Mouse (Mus musculus) heart, embryonic 15.5 days (tissue): ENCODE data around the gene Snai1. TPM values are rescaled to one million over a fixed set of nuclear protein-coding genes. Genes with fewer than 3 reads are reported as not detected.
A peak's percentile ranks its signal among the peaks of the same experiment; 100 is the strongest.

Experiments used
- ATAC-seq: fragments of 200-750 bp; cut with Nextera tagmentation; replicated peaks from 2 replicates; pipeline ENCODE4 v1.8.0; 2017; ENCODE audit warnings: low read depth, moderate TSS enrichment; ENCODE audit not compliant: insufficient number of reproducible peaks, insufficient read depth, low FRiP score
- H3K27ac ChIP-seq: fragments of 300-500 bp; sonication (generic); 2 replicates; pipeline ENCODE4 v1.5.1; 2015; ENCODE audit warnings: mild to moderate bottlenecking, inconsistent platforms
- H3K27me3 ChIP-seq: fragments of 300-500 bp; sonication (generic); 2 replicates; pipeline ENCODE4 v1.6.1; 2015; ENCODE audit warnings: inconsistent platforms
- H3K36me3 ChIP-seq: fragments of 300-500 bp; sonication (generic); 2 replicates; pipeline ENCODE4 v1.6.1; 2015; ENCODE audit warnings: mild to moderate bottlenecking, inconsistent platforms
- H3K4me1 ChIP-seq: fragments of 300-500 bp; sonication (generic); replicated peaks from 2 replicates; pipeline ENCODE4 v1.6.1; 2015; ENCODE audit warnings: inconsistent platforms
- H3K4me2 ChIP-seq: fragments of 300-500 bp; sonication (generic); 2 replicates; pipeline ENCODE4 v1.6.1; 2015; ENCODE audit warnings: inconsistent platforms, mild to moderate bottlenecking, moderate library complexity
- H3K4me3 ChIP-seq: fragments of 300-500 bp; sonication (generic); 2 replicates; pipeline ENCODE4 v1.5.1; 2015; ENCODE audit warnings: mild to moderate bottlenecking, inconsistent platforms
- H3K9ac ChIP-seq: fragments of 300-500 bp; sonication (generic); 2 replicates; pipeline ENCODE4 v1.6.1; 2015; ENCODE audit warnings: mild to moderate bottlenecking, inconsistent platforms
- H3K9me3 ChIP-seq: fragments of 300-500 bp; sonication (generic); replicated peaks from 2 replicates; pipeline ENCODE4 v1.6.1; 2016; ENCODE audit warnings: inconsistent platforms
- WGBS: fragments of 180-500 bp; shearing (Covaris S2); methylation state at CpG from one replicate; pipeline ENCODE4 v1.1.7; 2015; ENCODE audit warnings: mixed read lengths; 5-methylcytosine and 5-hydroxymethylcytosine counted together
- polyA plus RNA-seq: library from polyadenylated mRNA; unstranded; fragments of >200 nt; fragmentation: Nextera tagmentation; extraction: Ambion mirVana; gene quantifications from 2 replicates; pipeline ENCODE4 v1.2.1, GENCODE M21; 2015

Snai1 gene
- polyA plus RNA-seq, 1 experiment from 2014 or later, result 14.0 TPM

GRCm38 (mm10) chr2:167529935-167530513, 8.0 kb upstream of the Snai1 start:
- H3K4me3 ChIP-seq, result no peak overlapping the region
- no peak overlapping the region for H3K9ac ChIP-seq
- ATAC-seq, result no peak
- 60% methylated on average over 5 of the region's 5 CpGs for WGBS
- no peaks in the 10 kb centered on the region for H3K9me3 ChIP-seq
- 0 out of 2 replicates have a peak, but pooled peaks cover 3% of the 10 kb centered on the region for H3K4me1 ChIP-seq
- H3K27ac ChIP-seq, result no peak overlapping the region
- no peak overlapping the region for H3K4me2 ChIP-seq
- H3K27me3 ChIP-seq, result peaks cover 4% of the 10 kb centered on the region; the same call in 1 of the 2 replicates
- no peaks in the 10 kb centered on the region for H3K36me3 ChIP-seq

GRCm38 (mm10) chr2:167530536-167530935, 7.5 kb upstream of the Snai1 start:
- 0 out of 2 replicates have a peak, but pooled peaks cover 3% of the 10 kb centered on the region for H3K4me1 ChIP-seq
- no peak for ATAC-seq
- peaks cover 4% of the 10 kb centered on the region; the same call in 1 of the 2 replicates for H3K27me3 ChIP-seq
- H3K9me3 ChIP-seq, result no peaks in the 10 kb centered on the region
- H3K4me3 ChIP-seq, result no peak overlapping the region
- no peaks in the 10 kb centered on the region for H3K36me3 ChIP-seq
- WGBS, result 64% methylated on average over 4 of the region's 4 CpGs
- no peak overlapping the region for H3K4me2 ChIP-seq
- H3K9ac ChIP-seq, result no peak overlapping the region
- no peak overlapping the region for H3K27ac ChIP-seq

- Histone ChIP-seq H3K27me3 (peaks cover 16% of the 10 kb centered on the region), H3K4me3 (no peak overlapping the region), H3K4me1 (peaks cover 3% of the 10 kb centered on the region), H3K9me3 (no peaks in the 10 kb centered on the region), H3K36me3 (no peaks in the 10 kb centered on the region), H3K9ac (no peak overlapping the region), H3K4me2 (no peak overlapping the region), H3K27ac (no peak overlapping the region)
- 0 out of 2 replicates have a peak, but pooled peaks have one; percentile 28 for ATAC-seq
- 18% methylated on average over 13 of the region's 13 CpGs for WGBS
Measured at GRCm38 (mm10) chr2:167532131-167532530, 5.9 kb upstream of the Snai1 start.

DNA sequence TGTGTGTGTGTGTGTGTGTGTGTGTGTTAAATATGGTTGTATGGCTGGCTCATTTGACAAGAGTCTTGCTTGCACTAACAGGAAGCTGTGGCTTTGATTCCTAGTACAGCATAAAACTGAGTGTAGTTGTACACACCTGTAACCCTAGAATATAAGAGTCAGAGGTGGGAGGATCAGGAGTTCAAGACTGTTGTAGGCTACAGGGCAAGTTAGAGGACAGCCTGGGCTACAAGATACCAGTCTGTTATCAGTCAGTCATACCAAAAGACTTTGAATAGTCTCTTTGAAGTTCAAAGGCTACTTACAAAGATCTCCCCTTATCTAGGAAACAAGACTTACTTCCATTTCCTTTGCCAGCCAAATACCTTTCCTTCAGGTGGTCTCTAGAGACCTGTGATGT, 4.1 kb upstream of the Snai1 start:
- H3K4me3 ChIP-seq, result no peak overlapping the region

DNA sequence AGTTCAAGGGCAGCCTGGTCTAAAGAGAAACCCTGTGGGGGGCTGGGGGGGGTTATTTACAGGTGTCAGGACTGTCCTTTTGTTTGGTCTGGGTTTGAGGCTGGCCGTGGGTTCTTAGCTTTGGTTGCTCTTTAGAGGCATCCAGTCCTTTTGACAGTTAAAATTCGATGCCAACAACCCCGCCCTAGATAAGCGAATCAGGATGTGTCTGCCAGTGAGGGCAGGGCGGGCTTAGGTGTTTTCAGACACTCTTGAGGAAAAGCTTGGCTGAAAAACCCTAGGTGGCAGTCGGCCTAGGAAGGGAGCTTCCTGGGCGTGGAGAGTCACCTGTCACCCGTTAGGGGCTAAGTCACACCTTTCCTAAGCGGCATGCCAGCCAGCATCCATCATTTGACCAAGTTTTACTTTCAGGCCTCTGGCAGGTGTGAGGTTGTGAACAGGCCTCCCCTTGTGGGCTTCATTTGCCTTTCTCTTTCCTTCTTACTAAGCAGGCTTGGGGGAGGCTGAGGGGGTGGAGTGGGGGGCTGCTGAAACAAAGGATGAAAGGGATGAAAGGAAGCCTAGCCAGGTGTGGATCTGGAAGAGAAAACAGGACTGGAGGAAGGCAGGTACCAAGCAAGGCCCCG, 1.6 kb upstream of the Snai1 start:
- no peak for ATAC-seq
- WGBS, result 45% methylated on average over 10 of the region's 10 CpGs
- no peak overlapping the region for H3K4me2 ChIP-seq
- no peak overlapping the region for H3K27ac ChIP-seq
- H3K36me3 ChIP-seq, result no peaks in the 10 kb centered on the region
- peaks cover 33% of the 10 kb centered on the region for H3K4me1 ChIP-seq
- H3K9ac ChIP-seq, result no peak overlapping the region
- peaks cover 18% of the 10 kb centered on the region for H3K27me3 ChIP-seq
- no peak overlapping the region for H3K4me3 ChIP-seq
- no peaks in the 10 kb centered on the region for H3K9me3 ChIP-seq

More for the DNA sequence above, 4.1 kb upstream of the Snai1 start:
- no peaks in the 10 kb centered on the region for H3K9me3 ChIP-seq
- no peak overlapping the region for H3K4me2 ChIP-seq
- no peaks in the 10 kb centered on the region for H3K36me3 ChIP-seq
- H3K27me3 ChIP-seq, result peaks cover 18% of the 10 kb centered on the region
- no peak for ATAC-seq
- H3K9ac ChIP-seq, result no peak overlapping the region
- H3K4me1 ChIP-seq, result peaks cover 18% of the 10 kb centered on the region
- no peak overlapping the region for H3K27ac ChIP-seq

DNA sequence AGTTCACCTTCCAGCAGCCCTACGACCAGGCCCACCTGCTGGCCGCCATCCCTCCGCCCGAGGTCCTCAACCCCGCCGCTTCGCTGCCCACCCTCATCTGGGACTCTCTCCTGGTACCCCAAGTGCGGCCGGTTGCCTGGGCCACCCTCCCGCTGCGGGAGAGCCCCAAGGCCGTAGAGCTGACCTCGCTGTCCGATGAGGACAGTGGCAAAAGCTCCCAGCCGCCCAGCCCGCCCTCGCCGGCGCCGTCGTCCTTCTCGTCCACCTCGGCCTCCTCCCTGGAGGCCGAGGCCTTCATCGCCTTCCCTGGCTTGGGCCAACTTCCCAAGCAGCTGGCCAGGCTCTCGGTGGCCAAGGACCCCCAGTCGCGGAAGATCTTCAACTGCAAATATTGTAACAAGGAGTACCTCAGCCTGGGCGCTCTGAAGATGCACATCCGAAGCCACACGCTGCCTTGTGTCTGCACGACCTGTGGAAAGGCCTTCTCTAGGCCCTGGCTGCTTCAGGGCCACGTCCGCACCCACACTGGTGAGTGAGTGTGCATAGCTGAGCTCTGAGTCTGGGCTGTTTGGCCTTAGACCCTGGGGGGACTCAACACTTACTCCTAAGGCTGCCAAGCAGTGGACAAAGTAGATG, 794 bp downstream of the Snai1 start:
- peak overlapping the region; percentile 95 for H3K4me2 ChIP-seq
- no peaks in the 10 kb centered on the region for H3K36me3 ChIP-seq
- H3K4me3 ChIP-seq, result peak overlapping the region; percentile 65
- H3K9ac ChIP-seq, result peak overlapping the region; percentile 63
- H3K4me1 ChIP-seq, result peaks cover 54% of the 10 kb centered on the region
- ATAC-seq, result no peak
- H3K27me3 ChIP-seq, result peaks cover 14% of the 10 kb centered on the region
- H3K27ac ChIP-seq, result peak overlapping the region; percentile 48
- no peaks in the 10 kb centered on the region for H3K9me3 ChIP-seq
- WGBS, result 32% methylated on average over 34 of the region's 34 CpGs

DNA sequence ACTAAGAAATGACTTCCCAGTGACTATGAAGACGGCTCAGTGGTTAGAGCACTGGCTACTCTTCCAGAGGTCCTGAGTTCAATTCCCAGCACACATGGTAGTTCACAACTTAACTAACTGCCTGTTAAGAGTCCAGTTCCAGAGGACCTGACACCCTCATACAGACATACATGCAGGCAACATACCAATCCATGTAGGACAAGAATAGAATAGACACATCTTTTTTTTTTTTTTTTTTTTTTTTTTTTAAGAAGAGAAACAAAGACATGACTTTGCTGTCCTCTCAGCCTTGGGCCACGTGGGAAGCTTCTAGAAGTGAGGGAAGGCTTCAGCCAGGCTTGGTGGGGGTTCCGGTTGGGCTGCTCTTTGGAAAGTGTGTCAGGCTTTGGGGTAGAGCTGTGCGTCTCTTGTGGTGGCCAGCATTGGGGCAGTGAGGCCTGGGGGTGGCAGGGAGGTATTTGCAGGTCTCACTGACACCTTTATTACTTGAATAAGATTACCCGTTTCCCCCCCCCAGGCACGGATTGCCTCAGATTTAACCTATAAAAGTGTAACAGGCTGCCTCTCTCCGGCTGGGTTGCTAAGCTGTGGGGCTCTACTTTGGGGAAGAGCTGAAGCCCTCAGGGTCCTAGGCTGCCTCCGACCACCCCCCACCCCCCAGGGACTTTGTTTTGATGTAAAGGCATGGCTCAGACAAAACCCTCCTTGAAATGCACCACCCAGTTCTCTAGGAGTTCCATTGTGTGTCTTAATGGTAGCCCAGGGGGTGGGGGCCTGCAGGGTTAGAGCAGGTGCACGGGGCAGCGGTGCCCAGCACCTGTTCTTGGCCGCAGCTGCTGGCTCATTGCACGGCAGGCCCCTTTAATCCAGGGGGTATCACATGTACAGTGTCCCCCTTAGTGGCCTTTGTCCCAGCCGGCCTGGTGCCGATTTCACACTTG, 1.8 kb downstream of the Snai1 start:
- WGBS, result 41% methylated on average over 14 of the region's 14 CpGs
- no peaks in the 10 kb centered on the region for H3K36me3 ChIP-seq
- H3K27me3 ChIP-seq, result peaks cover 14% of the 10 kb centered on the region

GRCm38 (mm10) chr2:167540477-167541110, 2.6 kb downstream of the Snai1 start:
- ATAC-seq, result no peak

More for the DNA sequence above, 1.8 kb downstream of the Snai1 start:
- Histone ChIP-seq H3K9me3 (no peaks in the 10 kb centered on the region), H3K4me1 (peaks cover 64% of the 10 kb centered on the region), H3K4me2 (peak overlapping the region; percentile 95), H3K4me3 (peak overlapping the region; percentile 65), H3K27ac (peak overlapping the region; percentile 48), H3K9ac (peak overlapping the region; percentile 63)
- no peak for ATAC-seq

DNA sequence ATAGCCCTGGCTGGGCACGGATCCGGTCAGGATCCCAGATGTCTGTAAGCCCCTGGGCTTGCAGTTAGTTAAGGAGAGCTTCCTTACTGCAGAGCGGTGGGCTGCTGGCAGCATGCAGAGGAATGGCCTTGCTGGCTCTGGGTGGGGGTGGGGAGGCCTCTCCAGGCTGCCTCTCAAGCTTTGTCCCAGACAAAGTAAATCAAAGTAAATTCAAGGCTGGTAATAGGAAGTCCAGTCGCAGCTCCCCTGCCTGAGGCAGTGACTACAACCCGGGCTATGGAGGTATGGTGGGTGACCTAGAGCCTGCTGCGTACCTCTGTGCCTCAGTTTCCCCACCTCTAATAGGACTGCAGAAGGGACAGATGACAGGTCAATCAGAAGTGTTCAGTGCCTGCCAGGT, 3.3 kb downstream of the Snai1 start:
- 0 out of 2 replicates have a peak overlapping the region, but pooled peaks have one; percentile 11 for H3K9ac ChIP-seq
- no peaks in the 10 kb centered on the region for H3K36me3 ChIP-seq
- H3K27me3 ChIP-seq, result peaks cover 10% of the 10 kb centered on the region
- ATAC-seq, result no peak
- H3K27ac ChIP-seq, result peak overlapping the region; percentile 90
- WGBS, result 40% methylated on average over 6 of the region's 6 CpGs
- H3K4me2 ChIP-seq, result peak overlapping the region; percentile 95
- H3K4me3 ChIP-seq, result peak overlapping the region; percentile 65
- peaks cover 64% of the 10 kb centered on the region for H3K4me1 ChIP-seq
- H3K9me3 ChIP-seq, result no peaks in the 10 kb centered on the region

More at GRCm38 (mm10) chr2:167540477-167541110, 2.6 kb downstream of the Snai1 start:
- H3K4me2 ChIP-seq, result peak overlapping the region; percentile 95
- no peaks in the 10 kb centered on the region for H3K36me3 ChIP-seq
- H3K27me3 ChIP-seq, result peaks cover 14% of the 10 kb centered on the region
- no peaks in the 10 kb centered on the region for H3K9me3 ChIP-seq
- H3K4me3 ChIP-seq, result peak overlapping the region; percentile 65
- peaks cover 64% of the 10 kb centered on the region for H3K4me1 ChIP-seq
- H3K9ac ChIP-seq, result peak overlapping the region; percentile 63
- peak overlapping the region; percentile 90 for H3K27ac ChIP-seq
- 40% methylated on average over 12 of the region's 12 CpGs for WGBS

DNA sequence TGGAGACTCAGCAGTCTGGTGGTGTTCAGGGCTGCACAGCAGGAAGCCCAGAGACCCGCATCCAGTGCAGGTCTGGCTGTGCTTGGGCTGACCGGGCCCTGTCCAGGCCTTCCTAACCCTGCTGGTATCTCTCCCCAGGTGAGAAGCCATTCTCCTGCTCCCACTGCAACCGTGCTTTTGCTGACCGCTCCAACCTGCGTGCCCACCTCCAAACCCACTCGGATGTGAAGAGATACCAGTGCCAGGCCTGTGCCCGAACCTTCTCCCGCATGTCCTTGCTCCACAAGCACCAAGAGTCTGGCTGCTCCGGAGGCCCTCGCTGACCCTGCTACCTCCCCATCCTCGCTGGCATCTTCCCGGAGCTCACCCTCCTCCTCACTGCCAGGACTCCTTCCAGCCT, 3.8 kb downstream of the Snai1 start:
- H3K9me3 ChIP-seq, result no peaks in the 10 kb centered on the region
- H3K27ac ChIP-seq, result peak overlapping the region; percentile 90
- no peaks in the 10 kb centered on the region for H3K36me3 ChIP-seq
- 0 out of 2 replicates have a peak overlapping the region, but pooled peaks have one; percentile 11 for H3K9ac ChIP-seq
- peaks cover 6% of the 10 kb centered on the region for H3K27me3 ChIP-seq
- peak overlapping the region; percentile 95 for H3K4me2 ChIP-seq
- H3K4me3 ChIP-seq, result peak overlapping the region; percentile 65
- 78% methylated on average over 12 of the region's 12 CpGs for WGBS
- H3K4me1 ChIP-seq, result peaks cover 64% of the 10 kb centered on the region
- ATAC-seq, result no peak
